Mouse (Mus musculus): ENCODE results near the gene Me1. TPM values are rescaled to one million over a fixed set of nuclear protein-coding genes. Genes with fewer than 3 reads are reported as not detected.

Me1 gene
- polyA plus RNA-seq (2012; rRNA removed), result 5.0 and 16.0 TPM in 2 replicates

GRCm38 (mm10) chr9:86695818-86696261 lies at the start of gene Me1:
Me1 (minus strand) TSS chr9:86695953.
- Histone ChIP-seq H3K27me3 (ENCODE audit: control insufficient read depth, insufficient read depth, low read length) (no peaks in the 10 kb centered on the region), H3K4me3 (ENCODE audit: low read depth, low read length) (peak within 1 kb of the TSS; percentile 60), H3K27ac (ENCODE audit: insufficient read depth, low read depth, low read length) (no peak within 1 kb of the TSS), H3K4me1 (ENCODE audit: control insufficient read depth, insufficient read depth, insufficient read length, low read length) (peaks cover 6% of the 10 kb centered on the region; the same call in 1 of the 2 replicates), H3K36me3 (ENCODE audit: control insufficient read depth, insufficient read depth, low read length) (no peaks in the 10 kb centered on the region)
- 2% methylated on average over 45 of the region's 46 CpGs for WGBS
- TF ChIP-seq CTCF (IDR thresholded peaks at IDR 0.05; ENCODE audit: extremely low read depth, insufficient read length, insufficient replicate concordance, low read depth, low read length) (no peak), POLR2A (IDR thresholded peaks at IDR 0.05; ENCODE audit: low read depth, low read length) (no peak)

DNA sequence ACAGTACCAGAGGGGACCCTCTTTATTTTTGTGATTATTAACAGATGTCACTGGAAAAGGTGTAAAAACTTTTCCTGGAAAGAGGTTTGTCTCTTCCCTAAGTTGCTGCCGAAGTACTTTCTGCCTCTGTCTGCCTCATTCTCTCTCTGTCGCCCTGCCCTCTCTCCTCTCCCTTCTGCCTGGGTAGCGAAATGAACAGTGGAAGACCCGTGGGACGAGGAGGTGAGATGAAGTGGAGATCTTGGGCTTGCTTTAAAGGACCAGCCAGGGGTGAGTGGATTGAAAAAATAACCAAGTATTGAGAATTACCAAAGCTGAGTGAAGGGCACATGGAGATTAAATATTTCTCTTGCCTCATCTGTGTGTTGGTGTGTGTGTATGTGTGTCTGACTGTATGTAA lies 48.3 kb upstream of the Me1 start:
- 63% methylated on average over 5 of the region's 5 CpGs for WGBS
- H3K4me1 ChIP-seq (ENCODE audit: control insufficient read depth, insufficient read depth, insufficient read length, low read length), result no peaks in the 10 kb centered on the region; the same call in 1 of the 2 replicates
- TF ChIP-seq CTCF (IDR thresholded peaks at IDR 0.05; ENCODE audit: extremely low read depth, insufficient read length, insufficient replicate concordance, low read depth, low read length), result no peak
- TF ChIP-seq POLR2A (IDR thresholded peaks at IDR 0.05; ENCODE audit: low read depth, low read length), result no peak
- H3K36me3 ChIP-seq (ENCODE audit: control insufficient read depth, insufficient read depth, low read length), result no peaks in the 10 kb centered on the region
- no peak overlapping the region for H3K27ac ChIP-seq (ENCODE audit: insufficient read depth, low read depth, low read length)
- H3K4me3 ChIP-seq (ENCODE audit: low read depth, low read length), result no peak overlapping the region
- no peaks in the 10 kb centered on the region for H3K27me3 ChIP-seq (ENCODE audit: control insufficient read depth, insufficient read depth, low read length)

DNA sequence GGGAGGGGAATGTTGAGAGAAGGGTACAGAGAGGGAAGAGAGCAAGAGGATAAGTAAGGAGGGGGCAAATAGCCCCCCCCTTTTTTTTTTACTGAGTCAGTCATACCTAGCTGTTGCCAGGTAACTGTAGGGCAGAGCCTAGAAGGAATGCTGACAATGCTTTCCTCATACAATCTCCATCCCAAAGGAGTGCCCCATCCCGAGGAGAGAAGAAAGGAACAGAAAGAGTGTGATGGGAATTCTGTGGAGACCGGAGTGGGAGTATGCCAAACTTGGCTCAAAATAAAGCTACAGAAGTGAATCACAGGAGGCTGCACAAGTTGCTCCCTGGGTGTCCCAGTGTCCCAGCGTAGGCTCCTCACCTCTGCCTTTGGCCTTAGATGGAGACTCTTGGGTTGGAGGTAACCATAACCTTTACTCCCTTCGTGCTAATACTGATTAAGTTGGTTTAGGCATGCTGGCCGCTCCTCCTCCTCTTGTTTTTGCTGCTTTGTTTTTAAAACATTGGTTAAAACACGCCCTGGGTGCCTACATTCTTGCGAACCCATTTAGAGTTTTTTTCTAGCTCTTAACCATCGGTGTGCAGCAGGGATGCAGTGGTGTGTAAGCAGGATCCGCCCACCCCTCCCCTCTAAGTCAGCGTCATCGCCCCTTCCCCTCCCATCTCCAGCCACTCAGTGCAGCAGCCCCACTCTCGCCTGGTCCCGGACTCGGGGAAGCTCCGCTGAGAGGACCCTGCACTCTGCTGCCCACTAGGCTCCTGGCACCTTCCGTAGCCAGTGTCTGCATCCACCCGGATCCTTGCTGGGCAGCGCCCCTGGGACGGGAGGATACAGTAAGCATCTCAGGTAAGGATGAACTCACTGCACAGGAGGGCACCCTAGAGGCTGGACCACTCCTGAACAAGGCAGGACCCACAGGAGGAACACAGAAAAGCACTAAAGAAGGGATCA lies 47.5 kb upstream of the Me1 start, which contains the start of gene Prss35:
Gene Prss35 (plus strand): TSS at position 691 of the 953 bp plus-strand sequence.
- 20% methylated on average over 19 of the region's 19 CpGs for WGBS
- Histone ChIP-seq H3K36me3 (ENCODE audit: control insufficient read depth, insufficient read depth, low read length) (no peaks in the 10 kb centered on the region), H3K4me3 (ENCODE audit: low read depth, low read length) (no peak within 1 kb of the TSS), H3K27ac (ENCODE audit: insufficient read depth, low read depth, low read length) (no peak within 1 kb of the TSS), H3K4me1 (ENCODE audit: control insufficient read depth, insufficient read depth, insufficient read length, low read length) (no peaks in the 10 kb centered on the region; the same call in 1 of the 2 replicates), H3K27me3 (ENCODE audit: control insufficient read depth, insufficient read depth, low read length) (no peaks in the 10 kb centered on the region)
- TF ChIP-seq CTCF (IDR thresholded peaks at IDR 0.05; ENCODE audit: extremely low read depth, insufficient read length, insufficient replicate concordance, low read depth, low read length), result no peak
- no peak for TF ChIP-seq POLR2A (IDR thresholded peaks at IDR 0.05; ENCODE audit: low read depth, low read length)

DNA sequence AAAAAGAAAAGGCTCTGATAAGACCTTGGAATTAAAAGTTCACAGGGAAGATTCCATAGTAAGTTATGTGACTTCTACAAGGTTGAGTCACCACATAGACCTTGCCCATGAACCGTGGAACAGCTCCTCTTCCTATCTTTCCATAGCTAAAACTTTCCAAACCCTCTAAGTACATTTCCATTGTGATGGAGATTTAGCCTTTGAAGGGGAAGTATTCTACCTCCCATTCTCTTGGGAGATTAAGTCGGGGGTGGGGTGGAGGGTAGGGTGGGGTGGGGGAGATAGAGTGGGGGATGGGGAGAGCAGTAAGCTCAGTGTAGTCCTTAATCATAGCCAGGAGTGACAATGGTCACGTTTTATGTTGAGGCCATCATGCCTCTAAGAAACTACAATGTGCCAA lies 44.2 kb upstream of the Me1 start:
- 69% methylated on average over 3 of the region's 3 CpGs for WGBS
- H3K4me3 ChIP-seq (ENCODE audit: low read depth, low read length), result no peak overlapping the region
- no peaks in the 10 kb centered on the region for H3K36me3 ChIP-seq (ENCODE audit: control insufficient read depth, insufficient read depth, low read length)
- TF ChIP-seq POLR2A (IDR thresholded peaks at IDR 0.05; ENCODE audit: low read depth, low read length) (no peak), CTCF (IDR thresholded peaks at IDR 0.05; ENCODE audit: extremely low read depth, insufficient read length, insufficient replicate concordance, low read depth, low read length) (no peak)
- H3K4me1 ChIP-seq (ENCODE audit: control insufficient read depth, insufficient read depth, insufficient read length, low read length), result peaks cover 2% of the 10 kb centered on the region
- no peak overlapping the region for H3K27ac ChIP-seq (ENCODE audit: insufficient read depth, low read depth, low read length)
- no peaks in the 10 kb centered on the region for H3K27me3 ChIP-seq (ENCODE audit: control insufficient read depth, insufficient read depth, low read length)

DNA sequence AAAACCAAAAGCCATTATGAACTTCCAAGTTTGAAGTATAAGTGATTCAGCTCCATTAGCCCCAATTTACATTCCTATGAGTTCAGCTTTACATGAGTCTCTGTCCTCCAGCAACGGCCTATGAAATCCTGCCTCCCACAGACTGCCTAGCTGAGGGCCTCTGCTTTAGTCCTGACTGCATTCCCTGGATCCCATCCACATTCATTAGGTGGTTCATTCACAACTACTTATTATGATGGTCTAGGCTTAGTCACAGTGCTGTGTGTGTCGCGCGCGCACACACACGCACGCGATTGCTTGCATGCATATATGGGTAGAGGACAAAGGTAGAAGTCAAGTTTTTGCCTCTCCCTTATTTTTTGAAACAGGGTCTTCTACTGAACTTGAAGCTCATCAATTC lies 43.0 kb upstream of the Me1 start:
- Histone ChIP-seq H3K27me3 (ENCODE audit: control insufficient read depth, insufficient read depth, low read length) (no peaks in the 10 kb centered on the region), H3K36me3 (ENCODE audit: control insufficient read depth, insufficient read depth, low read length) (no peaks in the 10 kb centered on the region), H3K27ac (ENCODE audit: insufficient read depth, low read depth, low read length) (no peak overlapping the region), H3K4me1 (ENCODE audit: control insufficient read depth, insufficient read depth, insufficient read length, low read length) (peaks cover 5% of the 10 kb centered on the region), H3K4me3 (ENCODE audit: low read depth, low read length) (no peak overlapping the region)
- 96% methylated on average over 8 of the region's 8 CpGs for WGBS
- TF ChIP-seq CTCF (IDR thresholded peaks at IDR 0.05; ENCODE audit: extremely low read depth, insufficient read length, insufficient replicate concordance, low read depth, low read length) (no peak), POLR2A (IDR thresholded peaks at IDR 0.05; ENCODE audit: low read depth, low read length) (no peak)

- no peak overlapping the region for H3K4me3 ChIP-seq (ENCODE audit: low read depth, low read length)
- TF ChIP-seq CTCF (IDR thresholded peaks at IDR 0.05; ENCODE audit: extremely low read depth, insufficient read length, insufficient replicate concordance, low read depth, low read length), result no peak
- no peak for TF ChIP-seq POLR2A (IDR thresholded peaks at IDR 0.05; ENCODE audit: low read depth, low read length)
- no peak overlapping the region for H3K27ac ChIP-seq (ENCODE audit: insufficient read depth, low read depth, low read length)
- H3K4me1 ChIP-seq (ENCODE audit: control insufficient read depth, insufficient read depth, insufficient read length, low read length), result peaks cover 5% of the 10 kb centered on the region
- no peaks in the 10 kb centered on the region for H3K36me3 ChIP-seq (ENCODE audit: control insufficient read depth, insufficient read depth, low read length)
- WGBS, result 88% methylated on average over 1 of the region's 1 CpGs
- H3K27me3 ChIP-seq (ENCODE audit: control insufficient read depth, insufficient read depth, low read length), result no peaks in the 10 kb centered on the region
These were observed 42.3 kb upstream of the Me1 start for GRCm38 (mm10) chr9:86738067-86738466.

DNA sequence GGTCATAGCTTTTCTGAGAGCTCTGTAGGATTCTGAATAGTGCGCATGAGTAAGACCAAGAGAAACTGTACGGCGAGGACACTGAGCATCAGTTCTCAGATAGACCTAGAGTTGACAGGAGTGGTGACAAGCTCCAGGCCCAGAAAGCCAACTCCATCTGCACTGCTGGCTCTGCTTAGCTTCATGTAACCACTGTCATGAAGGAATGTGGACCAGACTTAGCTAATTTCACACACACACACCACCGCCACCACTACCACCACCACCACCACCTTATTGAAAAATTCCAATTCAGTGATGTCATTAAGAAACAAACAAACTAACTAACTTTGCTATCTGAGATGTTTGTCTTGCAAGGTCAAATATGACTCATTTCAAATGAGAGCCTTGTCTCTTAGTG lies 41.2 kb upstream of the Me1 start:
- no peaks in the 10 kb centered on the region for H3K27me3 ChIP-seq (ENCODE audit: control insufficient read depth, insufficient read depth, low read length)
- peaks cover 5% of the 10 kb centered on the region for H3K4me1 ChIP-seq (ENCODE audit: control insufficient read depth, insufficient read depth, insufficient read length, low read length)
- TF ChIP-seq CTCF (IDR thresholded peaks at IDR 0.05; ENCODE audit: extremely low read depth, insufficient read length, insufficient replicate concordance, low read depth, low read length) (no peak), POLR2A (IDR thresholded peaks at IDR 0.05; ENCODE audit: low read depth, low read length) (no peak)
- H3K36me3 ChIP-seq (ENCODE audit: control insufficient read depth, insufficient read depth, low read length), result no peaks in the 10 kb centered on the region
- WGBS, result 95% methylated on average over 4 of the region's 4 CpGs
- H3K4me3 ChIP-seq (ENCODE audit: low read depth, low read length), result no peak overlapping the region
- no peak overlapping the region for H3K27ac ChIP-seq (ENCODE audit: insufficient read depth, low read depth, low read length)

Measured in small intestine, adult 2 months (tissue).